Comparison of ENCODE assay signal across 18 mouse cellular contexts in genomic region chr9:41337375-41337774, GRCm38 (mm10).
"Had no signal": no experiment of that assay in that cellular context is flagged by ENCODE, and none has a peak within 500 bp of the region (broad histone marks: within the 10 kb centered on the region; RNA-seq: fewer than 3 reads in every experiment).

No protein-coding gene starts in this region.

- DNase-seq: lung, adult 2 months; lung, postnatal 4 days; right cerebral cortex, postnatal 14 days; thymus, adult 2 months; thymus, postnatal 25 days; thymus, postnatal 4 days had no signal

- H3K27ac ChIP-seq: liver, embryonic 12.5 days; liver, embryonic 14.5 days; lung, embryonic 15.5 days; midbrain, embryonic 13.5 days; midbrain, embryonic 15.5 days; neural tube, embryonic 13.5 days; neural tube, embryonic 15.5 days; stomach, embryonic 15.5 days; stomach, postnatal 0 days had no signal

- H3K4me2 ChIP-seq: liver, embryonic 12.5 days; lung, embryonic 15.5 days; midbrain, embryonic 13.5 days; midbrain, embryonic 15.5 days; neural tube, embryonic 13.5 days; neural tube, embryonic 15.5 days; stomach, embryonic 15.5 days had no signal

- H3K36me3 ChIP-seq: liver, embryonic 12.5 days; lung, embryonic 15.5 days; midbrain, embryonic 13.5 days; midbrain, embryonic 15.5 days; neural tube, embryonic 13.5 days; neural tube, embryonic 15.5 days; stomach, embryonic 15.5 days had no signal

- H3K4me3 ChIP-seq: liver, embryonic 12.5 days; lung, embryonic 15.5 days; midbrain, embryonic 10.5 days; midbrain, embryonic 13.5 days; midbrain, embryonic 15.5 days; myocyte; neural tube, embryonic 13.5 days; neural tube, embryonic 15.5 days; stomach, embryonic 15.5 days had no signal

- H3K27me3 ChIP-seq: liver, embryonic 12.5 days; lung, embryonic 15.5 days; midbrain, embryonic 13.5 days; midbrain, embryonic 15.5 days; neural tube, embryonic 13.5 days; neural tube, embryonic 15.5 days; stomach, embryonic 15.5 days had no signal

- H3K4me1 ChIP-seq: liver, embryonic 12.5 days; lung, embryonic 15.5 days had no signal

- ATAC-seq: liver, embryonic 12.5 days; lung, postnatal 0 days; midbrain, embryonic 13.5 days; midbrain, embryonic 15.5 days had no signal

- H3K9ac ChIP-seq: liver, embryonic 12.5 days; liver, embryonic 14.5 days; lung, embryonic 15.5 days; midbrain, embryonic 13.5 days; midbrain, embryonic 15.5 days; neural tube, embryonic 13.5 days; neural tube, embryonic 15.5 days; stomach, embryonic 15.5 days had no signal

- H3K9me3 ChIP-seq: liver, embryonic 12.5 days; lung, embryonic 15.5 days; midbrain, embryonic 10.5 days; midbrain, embryonic 13.5 days; midbrain, embryonic 15.5 days; neural tube, embryonic 13.5 days; neural tube, embryonic 15.5 days; stomach, embryonic 15.5 days had no signal
